In genomic region chr8:71951436-71952161, GRCm38 (mm10) we compare ENCODE assay signal across 8 mouse cellular contexts. TPM values are rescaled to one million over a fixed set of nuclear protein-coding genes. Genes with fewer than 3 reads are reported as not detected.
DNase-seq lines count a peak whose midpoint lies in the region; ATAC-seq lines count a peak whose summit lies in the region.

No protein-coding gene starts in this region.

- H3K4me3 ChIP-seq in forebrain, embryonic 10.5 days, result peak overlapping the region; percentile 80
- peak overlapping the region; percentile 93 for H3K4me3 ChIP-seq in midbrain, embryonic 15.5 days

- peak overlapping the region; percentile 82 for H3K9ac ChIP-seq in midbrain, embryonic 15.5 days

- peak overlapping the region; percentile 93 for H3K27ac ChIP-seq in forebrain, embryonic 10.5 days
- peak overlapping the region; percentile 34 for H3K27ac ChIP-seq in midbrain, embryonic 15.5 days

- peaks cover 39% of the 10 kb centered on the region for H3K36me3 ChIP-seq in forebrain, embryonic 10.5 days (replicated peaks)
- peaks cover 5% of the 10 kb centered on the region for H3K36me3 ChIP-seq in midbrain, embryonic 15.5 days (replicated peaks)

- no peak for ATAC-seq in midbrain, embryonic 15.5 days (replicated peaks)

- no peaks in the 10 kb centered on the region for H3K27me3 ChIP-seq in forebrain, embryonic 10.5 days (ENCODE audit: poor library complexity, severe bottlenecking)
- 0 out of 2 replicates have a peak, but pooled peaks cover 4% of the 10 kb centered on the region for H3K27me3 ChIP-seq in midbrain, embryonic 15.5 days (replicated peaks)

- peaks cover 33% of the 10 kb centered on the region for H3K9me3 ChIP-seq in forebrain, embryonic 10.5 days
- H3K9me3 ChIP-seq in midbrain, embryonic 15.5 days, result no peaks in the 10 kb centered on the region

- WGBS in forebrain, embryonic 10.5 days, result 50% methylated on average over 14 of the region's 14 CpGs
- 43% methylated on average over 14 of the region's 14 CpGs for WGBS in midbrain, embryonic 15.5 days

- peak overlapping the region; percentile 64 for H3K4me2 ChIP-seq in midbrain, embryonic 15.5 days

- peak; percentile 4 to 11 for DNase-seq in layer of hippocampus, postnatal 36 days
- no peak for DNase-seq in layer of hippocampus, postnatal 14 days (ENCODE audit: low spot score in 2 of 2)
- peak; percentile 26 for DNase-seq in Muller cell, postnatal 12 days (ENCODE audit: inconsistent ontology term)
- peak; percentile 17 for DNase-seq in forebrain, embryonic 10.5 days (ENCODE audit: extremely low spot score, low spot score)
- peak; percentile 12 for DNase-seq in kidney, adult 9 months
- DNase-seq in gastrocnemius, postnatal 25 days, result no peak
- no peak for DNase-seq in ovary, postnatal 14 days (ENCODE audit: low spot score)

- peaks cover 18% of the 10 kb centered on the region for H3K4me1 ChIP-seq in forebrain, embryonic 10.5 days
- H3K4me1 ChIP-seq in midbrain, embryonic 15.5 days, result peaks cover 19% of the 10 kb centered on the region

RNA-seq across cellular contexts. Expression of gene Zfp961, which starts 0.8 kb away (rescaled TPM):
- 10 to 100 TPM; 18.3 to 21.7 TPM for total RNA-seq in layer of hippocampus, postnatal 36 days (2021)
- 10 to 100 TPM; 17.0 to 17.7 TPM for total RNA-seq in layer of hippocampus, postnatal 14 days (2021)
- 27.8 and 28.8 TPM in 2 replicates for polyA plus RNA-seq in forebrain, embryonic 10.5 days (2016; fragmentation: Nextera tagmentation; extraction: Ambion mirVana)
- polyA plus RNA-seq in midbrain, embryonic 15.5 days (2015; fragmentation: Nextera tagmentation; extraction: Ambion mirVana), result 16.3 and 17.4 TPM in 2 replicates
- total RNA-seq in gastrocnemius, postnatal 25 days (2021), result 1 to 10 TPM; 2.4 to 3.0 TPM

RNA-seq across cellular contexts. Expression of gene Zfp617, which starts 43.2 kb away (rescaled TPM):
- 10 to 100 TPM; 27.4 to 28.8 TPM for total RNA-seq in layer of hippocampus, postnatal 36 days (2021)
- 10 to 100 TPM; 25.2 to 31.4 TPM for total RNA-seq in layer of hippocampus, postnatal 14 days (2021)
- polyA plus RNA-seq in forebrain, embryonic 10.5 days (2016; fragmentation: Nextera tagmentation; extraction: Ambion mirVana), result 36.9 and 37.5 TPM in 2 replicates
- 36.0 TPM in 2 replicates for polyA plus RNA-seq in midbrain, embryonic 15.5 days (2015; fragmentation: Nextera tagmentation; extraction: Ambion mirVana)
- 10 to 100 TPM; 14.5 to 18.5 TPM for total RNA-seq in gastrocnemius, postnatal 25 days (2021)

RNA-seq across cellular contexts. Expression of gene Zfp882, which starts 43.2 kb away (rescaled TPM):
- 10 to 100 TPM; 15.7 to 17.0 TPM for total RNA-seq in layer of hippocampus, postnatal 36 days (2021)
- total RNA-seq in layer of hippocampus, postnatal 14 days (2021), result 10 to 100 TPM; 10.9 to 12.8 TPM
- 7.7 and 8.4 TPM in 2 replicates for polyA plus RNA-seq in forebrain, embryonic 10.5 days (2016; fragmentation: Nextera tagmentation; extraction: Ambion mirVana)
- polyA plus RNA-seq in midbrain, embryonic 15.5 days (2015; fragmentation: Nextera tagmentation; extraction: Ambion mirVana), result 21.1 and 21.8 TPM in 2 replicates
- 1 to 10 TPM; 2.5 to 2.6 TPM for total RNA-seq in gastrocnemius, postnatal 25 days (2021)

RNA-seq across cellular contexts. Expression of gene Cyp4f18, which starts 57.8 kb away (rescaled TPM):
- total RNA-seq in layer of hippocampus, postnatal 36 days (2021), result not detected
- not detected for total RNA-seq in layer of hippocampus, postnatal 14 days (2021)
- 0.32 and 0.45 TPM in 2 replicates for polyA plus RNA-seq in forebrain, embryonic 10.5 days (2016; fragmentation: Nextera tagmentation; extraction: Ambion mirVana)
- polyA plus RNA-seq in midbrain, embryonic 15.5 days (2015; fragmentation: Nextera tagmentation; extraction: Ambion mirVana), result 0.96 and 0.98 TPM in 2 replicates
- under 1 TPM; 0.36 to 0.40 TPM for total RNA-seq in gastrocnemius, postnatal 25 days (2021)

Comparison
In these comparisons a context has a peak if more than half of its experiments do, and no peak if none do; other contexts are left out.
1. DNase-seq: peak in layer of hippocampus, postnatal 36 days (2 of 2), Muller cell, postnatal 12 days (single experiment), forebrain, embryonic 10.5 days (single experiment) and kidney, adult 9 months (single experiment); none in layer of hippocampus, postnatal 14 days (0 of 2), gastrocnemius, postnatal 25 days (single experiment) and ovary, postnatal 14 days (single experiment).
2. RNA of gene Zfp961, which starts 0.8 kb away (total RNA-seq): 18.3 to 21.7 TPM in layer of hippocampus, postnatal 36 days and 17.0 to 17.7 TPM in layer of hippocampus, postnatal 14 days; 2.4 to 3.0 TPM in gastrocnemius, postnatal 25 days; every median in the first group is over 4 times any median in the second.